Mouse (Mus musculus) ovary, postnatal 36 days (tissue): ENCODE measurements around the gene Myocos.

Source experiments
- DNase-seq: peaks from one replicate; pipeline ENCODE4 v3.0.0; 2022; ENCODE audit warnings: low spot score, mixed read lengths

Gene Myocos

GRCm38 (mm10) chr1:162615511-162615910 lies 42.5 kb downstream of the Myocos start:
- no peak for DNase-seq

- no peak for DNase-seq
Observed at GRCm38 (mm10) chr1:162611191-162611590, 46.8 kb downstream of the Myocos start.

GRCm38 (mm10) chr1:162609633-162610250 lies 48.3 kb downstream of the Myocos start:
- no peak for DNase-seq

GRCm38 (mm10) chr1:162608127-162608526 lies 49.9 kb downstream of the Myocos start:
- no peak for DNase-seq

- DNase-seq: no peak
Observed at GRCm38 (mm10) chr1:162601288-162601687, 56.7 kb downstream of the Myocos start.

- no peak for DNase-seq
Observed at GRCm38 (mm10) chr1:162599617-162600016, 58.4 kb downstream of the Myocos start.

- no peak for DNase-seq
Observed at GRCm38 (mm10) chr1:162597379-162598102, 60.5 kb downstream of the Myocos start.
